Mouse (Mus musculus): ENCODE data around the gene Stard5.

Stard5 gene

GRCm38 (mm10) chr7:83633856-83634255 lies 2.1 kb downstream of the Stard5 start:
- DNase-seq (ENCODE audit: low spot score in 2 of 2): no peak

GRCm38 (mm10) chr7:83635726-83636125 lies 4.0 kb downstream of the Stard5 start:
- no peak for DNase-seq (ENCODE audit: low spot score in 2 of 2)

GRCm38 (mm10) chr7:83636425-83636824 lies 4.7 kb downstream of the Stard5 start:
- DNase-seq (ENCODE audit: low spot score in 2 of 2): no peak

- DNase-seq (ENCODE audit: low spot score in 2 of 2): no peak
Measured at GRCm38 (mm10) chr7:83637781-83638583, 6.2 kb downstream of the Stard5 start.

GRCm38 (mm10) chr7:83639084-83639483 lies 7.3 kb downstream of the Stard5 start:
- DNase-seq (ENCODE audit: low spot score in 2 of 2): no peak

DNA sequence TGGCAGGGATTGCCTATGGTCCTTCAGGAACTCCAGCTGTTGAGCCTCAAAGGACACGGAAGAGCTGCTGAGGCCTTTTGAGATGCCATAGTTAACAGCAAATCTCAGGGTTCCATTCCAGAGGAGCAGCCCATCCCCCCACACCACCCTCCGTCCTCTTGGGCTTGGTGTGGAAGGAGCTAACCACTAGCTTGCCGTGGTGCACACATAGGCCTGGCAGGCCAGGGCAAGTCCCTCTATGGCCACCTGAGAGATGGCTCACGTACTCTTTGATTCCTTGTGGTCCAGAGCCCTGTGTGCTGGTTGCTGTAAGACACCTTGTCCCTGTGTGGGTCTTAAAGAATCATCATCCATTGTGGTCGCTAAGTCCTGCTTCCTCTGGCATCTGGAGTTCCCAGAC lies 8.8 kb downstream of the Stard5 start:
- DNase-seq (ENCODE audit: low spot score in 2 of 2): no peak

DNA sequence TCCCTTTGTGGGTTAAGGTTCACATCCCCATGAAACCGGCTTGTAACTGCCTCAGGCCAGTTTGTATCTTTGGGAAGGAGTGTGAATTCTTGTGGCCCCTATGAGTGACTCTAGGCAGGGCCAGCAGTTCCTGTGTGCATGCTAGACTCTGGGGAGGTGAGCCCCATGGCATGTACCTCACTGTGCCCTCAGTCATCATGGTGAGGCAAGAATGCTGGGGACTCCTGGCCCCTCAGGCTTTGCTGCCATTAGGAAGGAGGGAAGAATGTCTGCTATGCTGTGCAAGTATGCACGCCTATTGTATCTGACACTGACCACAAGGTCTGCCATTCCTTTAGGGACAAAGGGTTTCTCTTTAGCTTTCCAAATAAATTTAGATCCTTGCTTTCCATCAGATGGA lies 9.4 kb downstream of the Stard5 start:
- DNase-seq (ENCODE audit: low spot score in 2 of 2): no peak

DNA sequence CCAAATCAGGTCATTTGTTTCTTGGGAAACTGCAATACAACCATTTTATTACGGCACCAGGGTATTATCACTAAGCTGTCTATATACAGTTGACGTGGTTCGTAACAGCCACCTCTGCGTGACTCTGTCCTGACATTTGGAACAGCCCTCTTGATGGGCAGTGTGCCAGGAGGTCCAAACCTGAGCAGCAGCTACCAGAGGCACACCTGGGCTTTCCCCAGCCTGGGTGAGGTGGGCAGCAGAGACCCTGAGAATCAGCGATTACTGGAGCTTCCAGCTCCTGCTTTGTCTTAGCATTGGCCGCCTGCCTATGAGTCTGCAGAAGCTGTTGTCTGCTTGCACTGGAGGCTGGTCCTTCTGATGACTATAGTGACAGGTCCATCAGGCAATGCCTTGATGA lies 11.8 kb downstream of the Stard5 start:
- DNase-seq (ENCODE audit: low spot score in 2 of 2): no peak

- DNase-seq (ENCODE audit: low spot score in 2 of 2): no peak
Measured at GRCm38 (mm10) chr7:83644761-83645160, 13.0 kb downstream of the Stard5 start.

- no peak for DNase-seq (ENCODE audit: low spot score in 2 of 2)
Measured at GRCm38 (mm10) chr7:83645476-83645875, 13.7 kb downstream of the Stard5 start.

DNA sequence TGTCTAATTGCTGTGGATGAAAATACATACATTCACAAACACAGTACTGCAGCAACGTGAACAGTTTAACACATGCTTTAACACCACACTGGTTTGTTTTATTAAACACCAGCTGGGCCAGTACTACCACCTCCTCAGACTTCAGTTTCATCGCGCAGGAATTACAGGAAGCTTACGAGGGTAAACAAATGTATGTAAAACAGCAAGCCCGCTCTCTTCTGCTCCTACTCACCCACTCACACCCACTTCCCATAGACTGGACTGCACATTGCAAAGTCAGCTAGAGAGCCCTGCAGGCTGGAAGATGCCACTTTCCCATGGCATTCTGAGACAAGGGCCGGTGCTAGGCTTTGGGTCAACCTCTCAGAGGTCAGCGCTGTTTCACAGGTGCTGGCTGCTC lies 17.0 kb downstream of the Stard5 start:
- peak; percentile 50 to 53 for DNase-seq (ENCODE audit: low spot score in 2 of 2)

DNA sequence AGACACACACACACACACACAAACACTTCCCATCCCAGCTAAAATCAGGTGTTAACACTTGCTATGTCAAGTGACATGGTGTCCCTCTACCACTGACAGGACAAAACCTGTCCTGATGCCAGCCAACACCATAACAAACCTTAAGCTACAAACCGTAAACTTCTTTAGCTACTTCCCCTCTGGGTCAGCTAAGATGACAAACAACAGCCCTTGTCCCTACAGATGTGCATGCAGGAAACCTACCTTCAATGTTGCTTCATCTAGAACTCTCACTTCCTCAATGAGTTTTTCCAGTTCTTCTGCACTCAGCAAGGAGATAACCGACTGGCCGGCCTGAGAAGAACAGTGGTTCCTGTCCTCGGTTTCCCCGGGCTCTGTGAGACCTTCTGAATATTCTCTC lies 18.9 kb downstream of the Stard5 start:
- DNase-seq (ENCODE audit: low spot score in 2 of 2): no peak

GRCm38 (mm10) chr7:83652498-83652897 lies 20.7 kb downstream of the Stard5 start:
- DNase-seq (ENCODE audit: low spot score in 2 of 2): no peak

- DNase-seq (ENCODE audit: low spot score in 2 of 2): no peak
Measured at GRCm38 (mm10) chr7:83653605-83654051, 21.9 kb downstream of the Stard5 start.

GRCm38 (mm10) chr7:83654196-83654595 lies 22.4 kb downstream of the Stard5 start:
- no peak for DNase-seq (ENCODE audit: low spot score in 2 of 2)

- DNase-seq (ENCODE audit: low spot score in 2 of 2): no peak
Measured at GRCm38 (mm10) chr7:83654938-83655630, 23.3 kb downstream of the Stard5 start.

DNA sequence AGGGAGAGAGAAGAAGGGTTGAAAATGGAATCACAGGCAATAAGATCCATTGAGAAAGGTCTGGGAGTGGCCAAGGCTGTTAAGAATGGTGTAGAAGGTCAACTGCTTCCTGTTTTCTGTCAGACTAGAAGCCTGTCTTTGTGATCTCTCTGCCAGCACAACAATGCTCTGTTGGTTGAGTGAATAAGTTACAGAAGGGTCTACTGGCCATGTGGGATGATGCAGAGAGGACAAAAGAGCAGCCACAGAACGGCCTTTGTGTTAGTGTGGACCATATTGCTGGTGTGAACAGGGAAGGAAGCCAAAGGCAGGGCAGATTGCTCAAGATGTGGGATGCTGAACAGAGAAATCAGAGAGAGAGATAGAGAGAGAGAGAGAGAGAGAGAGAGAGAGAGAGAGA lies 27.0 kb downstream of the Stard5 start:
- DNase-seq (ENCODE audit: low spot score in 2 of 2): no peak

GRCm38 (mm10) chr7:83659159-83660065 lies 27.7 kb downstream of the Stard5 start:
- no peak for DNase-seq (ENCODE audit: low spot score in 2 of 2)

DNA sequence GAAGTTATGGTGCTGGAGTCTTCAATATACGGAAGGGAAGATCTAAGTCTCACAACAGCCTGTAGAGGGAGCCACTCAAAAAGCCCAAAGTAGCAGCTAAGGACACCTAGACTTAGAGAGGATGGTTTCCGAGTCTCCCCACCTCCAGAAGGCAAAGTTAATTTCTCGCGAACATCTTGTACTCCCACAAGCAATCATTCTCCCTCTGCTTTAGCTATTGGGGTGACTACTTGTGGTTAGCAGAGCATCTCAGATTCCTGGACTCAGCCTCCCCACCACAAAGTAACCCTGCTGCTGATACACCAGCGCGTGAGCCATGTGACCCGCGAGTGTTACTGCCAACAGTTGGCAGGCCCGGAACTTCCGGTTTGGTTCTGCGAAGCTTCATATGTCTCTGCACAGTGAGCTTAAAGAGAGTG lies 28.5 kb downstream of the Stard5 start:
- DNase-seq (ENCODE audit: low spot score in 2 of 2): no peak

DNA sequence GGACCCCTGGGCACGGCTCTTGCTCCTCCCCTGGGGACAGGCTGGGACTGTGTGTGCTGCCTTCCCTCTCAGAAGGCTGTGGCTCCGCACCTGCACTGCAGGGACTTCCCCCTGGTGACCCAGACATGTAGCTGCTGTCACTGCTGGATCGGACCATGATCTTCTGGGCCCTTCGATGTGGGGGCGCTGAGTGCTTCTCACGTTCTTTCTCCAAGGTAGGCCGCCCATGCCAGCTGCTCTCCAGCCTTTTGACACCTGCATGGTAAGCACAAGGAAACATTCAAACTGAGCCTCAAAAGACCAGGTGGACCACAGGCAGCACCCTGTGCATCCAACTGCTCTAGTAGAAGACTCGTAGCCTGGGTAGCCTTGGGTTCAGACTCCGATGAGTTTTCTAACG lies 29.3 kb downstream of the Stard5 start:
- no peak for DNase-seq (ENCODE audit: low spot score in 2 of 2)

DNA sequence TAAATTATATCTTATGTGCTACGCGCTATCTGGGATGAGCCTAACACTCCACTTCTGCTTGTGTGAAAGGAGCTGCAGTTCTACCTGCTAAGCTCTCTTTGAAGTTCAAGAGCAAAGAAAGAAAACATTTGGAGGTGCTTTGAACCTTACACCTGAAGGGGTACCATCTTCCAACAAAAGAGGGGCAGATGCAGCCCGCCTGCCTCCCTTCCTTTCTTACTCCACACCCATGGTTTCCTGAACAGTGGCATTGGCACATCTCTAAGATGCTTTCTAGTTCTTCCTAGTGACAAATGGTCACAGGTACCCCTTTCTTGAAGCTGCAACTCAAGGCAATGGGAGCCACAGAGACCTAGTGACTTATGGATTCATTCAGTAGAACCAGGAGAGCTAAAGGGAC lies 30.0 kb downstream of the Stard5 start:
- no peak for DNase-seq (ENCODE audit: low spot score in 2 of 2)

DNA sequence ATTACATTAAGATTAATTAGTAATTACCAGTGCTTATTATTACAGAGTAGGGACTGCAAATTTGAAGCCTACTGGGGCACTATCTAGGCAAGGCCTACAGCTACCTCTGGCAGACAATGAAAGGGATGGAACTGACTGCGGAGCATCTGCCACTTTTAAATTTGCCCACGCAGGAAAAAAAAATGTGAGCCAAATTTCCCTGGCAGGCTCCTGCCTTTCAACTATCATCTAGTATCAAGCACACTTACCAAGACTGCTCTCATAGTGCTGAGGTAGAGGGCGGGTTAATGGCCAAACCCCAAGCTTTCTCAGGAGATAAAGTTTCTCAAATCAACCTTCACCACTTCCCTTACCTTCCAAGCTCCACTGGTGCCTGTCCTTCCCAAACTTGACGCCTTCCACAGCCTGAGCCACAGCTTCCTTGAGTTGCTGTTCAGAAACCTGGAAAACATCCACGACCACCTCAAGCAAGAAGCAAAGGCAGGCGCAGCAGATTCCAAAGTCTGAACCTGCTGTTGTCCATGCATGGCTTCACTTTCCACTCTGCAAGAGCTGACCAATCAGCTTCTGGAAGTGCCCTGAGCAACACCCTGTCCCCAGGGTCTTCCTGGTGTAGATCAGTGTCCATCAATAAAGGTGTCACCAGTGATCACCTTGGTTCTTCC lies 31.1 kb downstream of the Stard5 start:
- DNase-seq (ENCODE audit: low spot score in 2 of 2): no peak

Measured in right cerebral cortex, adult 2 months (tissue).